Mouse (Mus musculus) kidney, embryonic 14.5 days (tissue): ENCODE measurements around the gene Arl9. TPM values are rescaled to one million over a fixed set of nuclear protein-coding genes. Genes with fewer than 3 reads are reported as not detected.
"Not testable (repeated sequence)": the region's sequence is repeated elsewhere in the genome, so short reads cannot be mapped to it uniquely, and the experiment has no call there.

Experiments
- ATAC-seq: fragments of 200-750 bp; cut with Nextera tagmentation; 2 replicates; pipeline ENCODE4 v1.8.0; 2017; ENCODE audit warnings: moderate number of reproducible peaks, mild to moderate bottlenecking, moderate TSS enrichment, moderate library complexity; ENCODE audit not compliant: low FRiP score, low TSS enrichment
- H3K27ac ChIP-seq: fragments of 300-500 bp; sonication (generic); 2 replicates; pipeline ENCODE4 v1.5.1; 2014; ENCODE audit warnings: low read depth, mild to moderate bottlenecking, low read length, moderate library complexity, mixed read lengths
- H3K27me3 ChIP-seq: fragments of 300-500 bp; sonication (generic); 2 replicates; pipeline ENCODE4 v1.6.1; 2014; ENCODE audit warnings: mild to moderate bottlenecking, low read length; ENCODE audit not compliant: control insufficient read depth, insufficient read depth
- H3K36me3 ChIP-seq: fragments of 300-500 bp; sonication (generic); 2 replicates; pipeline ENCODE4 v1.6.1; 2014; ENCODE audit warnings: low read length, mixed read lengths; ENCODE audit not compliant: control insufficient read depth, insufficient read depth
- H3K4me1 ChIP-seq: fragments of 300-500 bp; sonication (generic); 2 replicates; pipeline ENCODE4 v1.6.1; 2014; ENCODE audit warnings: low read length, mixed read lengths; ENCODE audit not compliant: control insufficient read depth, insufficient read depth
- H3K4me2 ChIP-seq: fragments of 300-500 bp; sonication (generic); replicated peaks from 2 replicates; pipeline ENCODE4 v1.6.1; 2014; ENCODE audit warnings: low read depth, mild to moderate bottlenecking, low read length
- H3K4me3 ChIP-seq: fragments of 300-500 bp; sonication (generic); 2 replicates; pipeline ENCODE4 v1.5.1; 2014; ENCODE audit warnings: mild to moderate bottlenecking, low read length
- H3K9ac ChIP-seq: fragments of 300-500 bp; sonication (generic); 2 replicates; pipeline ENCODE4 v1.6.1; 2014; ENCODE audit warnings: low read depth, mild to moderate bottlenecking, low read length, moderate library complexity
- H3K9me3 ChIP-seq: fragments of 300-500 bp; sonication (generic); 2 replicates; pipeline ENCODE4 v1.6.1; 2016; ENCODE audit warnings: low read length; ENCODE audit not compliant: control insufficient read depth
- WGBS: fragments of 180-500 bp; shearing (Covaris S2); extraction: QIAGEN DNeasy Blood & Tissue Kit; methylation state at CpG from one replicate; pipeline ENCODE4 v1.1.7; 2014; 5-methylcytosine and 5-hydroxymethylcytosine counted together
- polyA plus RNA-seq: library from polyadenylated mRNA; unstranded; fragments of >200 nt; fragmentation: Nextera tagmentation; extraction: Ambion mirVana; gene quantifications from 2 replicates; pipeline ENCODE4 v1.2.1, GENCODE M21; 2014

Arl9 gene
- 0.41 TPM in 1 of 2 replicates, not detected in the other for polyA plus RNA-seq

- 90% methylated on average over 6 of the region's 6 CpGs for WGBS
- H3K36me3 ChIP-seq: peaks cover 10% of the 10 kb centered on the region; the same call in 1 of the 2 replicates
Measured at GRCm38 (mm10) chr5:77004051-77004821, at the start of gene Arl9. TSS of gene Arl9 (plus strand) at chr5:77004055.

DNA sequence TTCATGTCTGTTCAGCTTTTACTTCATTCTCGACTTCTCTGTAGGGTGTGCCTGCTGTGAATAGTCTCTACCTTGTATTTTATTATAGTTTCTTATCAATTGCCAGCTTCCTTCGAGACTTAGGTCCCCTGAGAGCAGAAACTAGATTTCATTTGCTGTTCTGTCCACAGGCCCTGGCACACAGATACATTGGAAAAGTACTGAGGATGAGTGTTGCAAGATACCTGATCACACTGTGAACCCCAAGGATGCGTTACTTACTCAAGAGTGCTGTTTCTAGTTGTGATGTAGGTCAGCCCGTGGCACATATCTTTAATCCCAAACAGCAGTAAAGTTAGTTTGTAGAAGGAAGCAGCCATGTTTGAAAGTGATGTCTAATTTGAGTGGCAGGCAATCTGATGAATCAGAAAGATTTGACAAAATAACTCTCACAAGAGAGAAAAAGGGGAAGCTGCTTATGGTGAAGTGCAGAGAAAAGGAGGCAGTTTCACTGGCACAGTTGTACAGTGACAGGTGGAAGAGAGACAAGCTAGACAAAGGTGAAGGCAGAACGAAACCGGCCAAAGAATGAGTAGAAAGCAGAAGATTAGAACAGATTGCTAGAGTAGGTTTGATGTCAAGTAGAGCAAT, 49.5 kb upstream of the Arl9 start:
- H3K4me3 ChIP-seq: no peak overlapping the region
- peaks cover 42% of the 10 kb centered on the region for H3K36me3 ChIP-seq
- H3K27me3 ChIP-seq: no peaks in the 10 kb centered on the region
- H3K27ac ChIP-seq: no peak overlapping the region
- no peak for ATAC-seq
- no peak overlapping the region for H3K4me2 ChIP-seq
- WGBS: 90% methylated on average over 6 of the region's 6 CpGs
- H3K4me1 ChIP-seq: peaks cover 16% of the 10 kb centered on the region
- H3K9me3 ChIP-seq: no peaks in the 10 kb centered on the region
- H3K9ac ChIP-seq: no peak overlapping the region

More at GRCm38 (mm10) chr5:77004051-77004821, at the start of gene Arl9:
- no peak within 1 kb of the TSS for H3K4me2 ChIP-seq
- H3K9me3 ChIP-seq: no peaks in the 10 kb centered on the region; the same call in 1 of the 2 replicates
- no peak for ATAC-seq
- H3K9ac ChIP-seq: no peak within 1 kb of the TSS
- no peaks in the 10 kb centered on the region for H3K4me1 ChIP-seq
- no peak within 1 kb of the TSS for H3K27ac ChIP-seq
- no peaks in the 10 kb centered on the region for H3K27me3 ChIP-seq
- no peak within 1 kb of the TSS for H3K4me3 ChIP-seq

- H3K36me3 ChIP-seq: peaks cover 52% of the 10 kb centered on the region
Measured at GRCm38 (mm10) chr5:76955474-76955873, 48.4 kb upstream of the Arl9 start.

GRCm38 (mm10) chr5:76957954-76958353, 45.9 kb upstream of the Arl9 start:
- 100% methylated on average over 1 of the region's 1 CpGs for WGBS
- Histone ChIP-seq H3K4me2 (no peak overlapping the region), H3K4me3 (no peak overlapping the region), H3K4me1 (peaks cover 4% of the 10 kb centered on the region; the same call in 1 of the 2 replicates), H3K27me3 (no peaks in the 10 kb centered on the region), H3K9me3 (no peaks in the 10 kb centered on the region), H3K36me3 (peaks cover 70% of the 10 kb centered on the region), H3K9ac (no peak overlapping the region), H3K27ac (no peak overlapping the region)
- ATAC-seq: peak; percentile 32; the same call in 1 of the 2 replicates

More at GRCm38 (mm10) chr5:76955474-76955873, 48.4 kb upstream of the Arl9 start:
- Histone ChIP-seq H3K9me3 (no peaks in the 10 kb centered on the region), H3K27me3 (no peaks in the 10 kb centered on the region), H3K4me1 (peaks cover 10% of the 10 kb centered on the region; the same call in 1 of the 2 replicates), H3K27ac (no peak overlapping the region), H3K4me3 (no peak overlapping the region), H3K9ac (no peak overlapping the region), H3K4me2 (no peak overlapping the region)
- no peak for ATAC-seq
- 78% methylated on average over 4 of the region's 4 CpGs for WGBS

DNA sequence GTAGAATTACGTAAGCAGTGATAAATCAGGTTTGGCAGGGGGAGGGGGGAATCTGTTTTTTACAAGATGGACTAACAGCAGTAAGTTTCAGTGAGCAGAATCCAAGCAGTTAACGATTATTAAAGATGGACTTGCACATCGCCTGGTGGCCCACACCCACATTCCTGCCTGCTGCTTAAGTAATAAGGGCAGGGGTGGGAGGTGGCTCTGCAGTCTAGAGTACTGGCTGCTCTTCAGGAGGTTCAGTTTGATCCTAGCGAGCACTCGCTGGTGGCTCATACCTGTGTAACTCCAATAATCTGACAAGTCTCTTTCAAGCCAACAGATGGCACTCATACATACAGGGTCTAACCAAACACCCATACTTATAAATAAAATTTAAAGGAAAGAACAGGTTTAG, 44.3 kb upstream of the Arl9 start:
- no peak overlapping the region for H3K4me3 ChIP-seq
- no peaks in the 10 kb centered on the region for H3K27me3 ChIP-seq
- H3K4me2 ChIP-seq: no peak overlapping the region
- H3K9ac ChIP-seq: no peak overlapping the region
- WGBS: 85% methylated on average over 5 of the region's 5 CpGs
- H3K9me3 ChIP-seq: no peaks in the 10 kb centered on the region
- H3K4me1 ChIP-seq: no peaks in the 10 kb centered on the region
- H3K36me3 ChIP-seq: peaks cover 82% of the 10 kb centered on the region
- H3K27ac ChIP-seq: no peak overlapping the region
- ATAC-seq: no peak

DNA sequence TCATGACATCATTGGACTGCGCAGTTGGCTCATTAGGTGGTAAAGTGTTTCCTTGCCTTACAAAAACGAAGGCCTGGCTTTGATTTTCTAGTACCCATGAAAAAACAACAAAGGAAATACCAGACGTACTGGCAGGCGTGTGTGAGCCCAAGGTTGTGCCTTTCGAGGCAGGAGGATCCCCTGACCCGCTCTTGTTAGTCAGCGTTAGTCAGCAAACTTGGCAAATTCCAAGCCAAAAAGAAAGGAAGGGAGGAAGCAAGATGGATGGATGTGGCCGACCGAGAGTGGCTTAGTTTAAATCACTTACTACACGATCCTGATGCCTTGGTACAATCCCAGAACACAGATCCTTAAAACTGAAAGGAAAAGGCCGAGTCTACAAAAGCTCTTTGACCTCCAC, 41.3 kb upstream of the Arl9 start:
- WGBS: 77% methylated on average over 11 of the region's 11 CpGs
- no peaks in the 10 kb centered on the region for H3K9me3 ChIP-seq

DNA sequence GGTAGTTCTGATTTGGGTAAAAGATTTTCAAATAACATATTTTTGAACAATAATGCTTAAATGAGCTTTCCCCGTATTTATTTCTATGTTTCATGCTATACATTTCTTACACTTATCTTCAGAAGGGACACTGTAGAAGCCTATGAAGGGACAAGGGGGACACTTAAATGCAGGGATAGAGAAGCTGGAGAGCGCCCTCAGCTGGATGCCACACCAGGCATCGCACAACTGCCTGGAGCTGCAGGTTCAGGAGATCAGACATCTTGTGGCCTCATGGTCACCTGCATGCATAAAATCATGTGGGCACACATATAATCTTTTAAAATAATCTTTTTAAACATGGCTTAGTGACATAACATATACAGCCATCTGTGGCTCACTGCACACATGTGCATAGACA, 39.2 kb upstream of the Arl9 start:
- Histone ChIP-seq H3K36me3 (peaks cover 84% of the 10 kb centered on the region), H3K4me2 (no peak overlapping the region), H3K4me1 (no peaks in the 10 kb centered on the region), H3K4me3 (no peak overlapping the region), H3K27me3 (no peaks in the 10 kb centered on the region), H3K27ac (no peak overlapping the region), H3K9me3 (no peaks in the 10 kb centered on the region), H3K9ac (no peak overlapping the region)
- ATAC-seq: no peak
- WGBS: 92% methylated on average over 3 of the region's 3 CpGs

More for the DNA sequence above, 41.3 kb upstream of the Arl9 start:
- H3K27me3 ChIP-seq: no peaks in the 10 kb centered on the region
- ATAC-seq: no peak
- H3K36me3 ChIP-seq: peaks cover 84% of the 10 kb centered on the region
- no peak overlapping the region for H3K4me3 ChIP-seq
- H3K4me2 ChIP-seq: no peak overlapping the region
- H3K4me1 ChIP-seq: no peaks in the 10 kb centered on the region
- no peak overlapping the region for H3K9ac ChIP-seq
- no peak overlapping the region for H3K27ac ChIP-seq

DNA sequence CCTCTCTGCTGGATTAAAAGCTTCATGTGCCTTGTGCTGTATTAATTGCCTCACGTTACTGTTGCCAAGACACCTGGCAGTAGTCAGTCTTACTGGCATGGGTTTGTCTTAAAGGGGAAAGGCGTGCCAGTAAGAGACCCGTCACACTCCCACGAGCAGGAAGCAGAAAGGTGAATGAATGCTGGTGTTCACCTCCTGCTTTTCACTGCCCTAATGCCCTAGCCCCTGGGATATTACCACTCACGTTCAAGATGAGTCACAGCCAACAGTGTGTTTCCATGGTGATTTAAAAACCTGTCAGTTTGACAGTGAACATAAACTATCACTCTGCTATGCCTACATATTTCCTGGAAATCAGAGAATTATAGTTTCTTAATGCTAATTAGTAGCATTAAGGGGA, 34.6 kb upstream of the Arl9 start:
- Histone ChIP-seq H3K4me3 (no peak overlapping the region), H3K9me3 (no peaks in the 10 kb centered on the region), H3K4me2 (no peak overlapping the region), H3K9ac (no peak overlapping the region), H3K4me1 (peaks cover 8% of the 10 kb centered on the region; the same call in 1 of the 2 replicates), H3K36me3 (peaks cover 52% of the 10 kb centered on the region), H3K27ac (no peak overlapping the region), H3K27me3 (no peaks in the 10 kb centered on the region)
- no peak for ATAC-seq
- WGBS: 70% methylated on average over 5 of the region's 5 CpGs

GRCm38 (mm10) chr5:76971115-76971514, 32.7 kb upstream of the Arl9 start:
- not testable (repeated sequence) for H3K4me3 ChIP-seq, H3K27me3 ChIP-seq, H3K9me3 ChIP-seq, H3K4me2 ChIP-seq, H3K27ac ChIP-seq, ATAC-seq, H3K9ac ChIP-seq
- 88% methylated on average over 1 of the region's 1 CpGs for WGBS
- Histone ChIP-seq H3K4me1 (peaks cover 13% of the 10 kb centered on the region; the same call in 1 of the 2 replicates), H3K36me3 (peaks cover 35% of the 10 kb centered on the region)
